In the genomic region with DNA sequence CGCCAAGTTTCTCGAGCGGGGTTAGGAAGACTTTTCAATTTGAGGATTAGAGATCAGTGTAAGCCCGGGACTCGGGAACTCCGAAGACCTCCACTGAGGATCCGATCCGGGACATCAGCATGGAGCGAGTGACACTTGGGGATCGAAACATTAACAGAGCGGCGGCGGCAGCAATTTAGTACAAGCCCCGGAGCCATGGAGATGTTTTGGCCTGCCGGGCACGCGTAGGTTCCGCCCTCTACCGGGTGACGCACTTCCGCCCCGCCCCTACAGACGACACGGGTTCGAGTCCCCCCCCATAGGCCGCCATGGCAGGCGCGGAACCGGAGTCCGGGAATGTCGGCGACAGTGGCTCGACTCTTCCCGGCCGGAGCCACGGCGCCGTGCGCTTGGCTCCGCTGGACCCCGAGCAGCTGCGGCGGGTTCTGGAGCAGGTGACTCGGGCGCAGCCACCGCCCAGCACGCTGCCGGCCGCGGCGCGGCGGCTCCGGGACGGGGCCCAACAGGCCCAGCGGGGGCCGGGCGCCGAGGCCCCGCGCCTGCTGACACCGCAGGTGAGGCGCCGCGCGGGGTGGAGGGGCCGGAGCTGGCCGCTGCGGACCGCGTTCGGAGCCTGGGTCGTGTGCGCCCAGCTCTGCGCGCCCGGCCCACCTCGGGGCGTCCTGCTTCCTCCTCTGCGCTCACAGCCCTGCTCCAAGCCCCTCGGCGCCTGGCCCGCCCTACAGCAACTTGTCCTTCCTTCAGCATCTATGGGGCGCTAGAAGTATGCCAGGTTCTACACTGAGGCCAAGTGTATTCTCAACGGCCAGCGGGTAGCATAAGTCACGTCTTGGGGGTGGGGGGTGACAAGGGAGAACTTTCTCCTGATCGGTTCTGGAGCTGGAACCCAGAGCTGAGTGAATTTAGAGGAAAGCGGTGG, we compare ENCODE assay signal across 8 mouse cellular contexts. TPM values are rescaled to one million over a fixed set of nuclear protein-coding genes. Genes with fewer than 3 reads are reported as not detected.
DNase-seq lines count a peak whose midpoint lies in the region; ATAC-seq lines count a peak whose summit lies in the region.

Gene Zfp839 (plus strand): TSS at position 244 of the 919 bp plus-strand sequence.

- ATAC-seq in activated CD4-positive, CD25-positive, alpha-beta regulatory T cell, adult 4 months = peak; percentile 53
- peak; percentile 63 for ATAC-seq in inflammation-experienced regulatory T-cells, adult 6 months
- peak; percentile 56 for ATAC-seq in megakaryocyte progenitor cell, adult 5-6 weeks (replicated peaks; ENCODE audit: poor library complexity)

- intact Hi-C loops in left cerebral cortex, postnatal 10 days (cut with DNase I) = no loop called here

- DNase-seq in embryo, embryonic 10 days (ENCODE audit: low spot score) = peak; percentile 88
- DNase-seq in gastrocnemius, postnatal 10 days = peak; percentile 88
- DNase-seq in left cerebral cortex, postnatal 10 days (ENCODE audit: extremely low spot score in 1 of 2, low spot score in 2 of 2) = peak; percentile 84 to 91
- DNase-seq in right cerebral cortex, postnatal 14 days = peak; percentile 87
- DNase-seq in urinary bladder, postnatal 25 days (ENCODE audit: low spot score) = peak; percentile 86

RNA-seq across cellular contexts. Expression of gene Zfp839, which starts in this region (rescaled TPM):
- 1 to 10 TPM; 1.2 to 2.2 TPM for polyA plus RNA-seq in activated CD4-positive, CD25-positive, alpha-beta regulatory T cell, adult 4 months (2017; shearing (Covaris generic))
- 1 to 10 TPM; 5.0 to 6.4 TPM for total RNA-seq in gastrocnemius, postnatal 10 days (2021)
- polyA plus RNA-seq in inflammation-experienced regulatory T-cells, adult 6 months (2017; shearing (Covaris generic)) = 1 to 10 TPM; 1.7 to 2.4 (median 2.3) TPM
- 1 to 10 TPM; 8.6 to 8.9 TPM for total RNA-seq in left cerebral cortex, postnatal 10 days (2021)
- total RNA-seq in megakaryocyte progenitor cell, adult 5-6 weeks (2015) = 5.1 and 5.5 TPM in 2 replicates
- total RNA-seq in megakaryocyte progenitor cell, adult 5-6 weeks (2017) = 4.6 and 6.2 TPM in 2 replicates

Comparison
In these comparisons a context has a peak if more than half of its experiments do, and no peak if none do; other contexts are left out.
1. Peak in every context shown above with its lines: DNase-seq and ATAC-seq.